Comparison of ENCODE assay signal across 11 mouse cellular contexts in the genomic region with DNA sequence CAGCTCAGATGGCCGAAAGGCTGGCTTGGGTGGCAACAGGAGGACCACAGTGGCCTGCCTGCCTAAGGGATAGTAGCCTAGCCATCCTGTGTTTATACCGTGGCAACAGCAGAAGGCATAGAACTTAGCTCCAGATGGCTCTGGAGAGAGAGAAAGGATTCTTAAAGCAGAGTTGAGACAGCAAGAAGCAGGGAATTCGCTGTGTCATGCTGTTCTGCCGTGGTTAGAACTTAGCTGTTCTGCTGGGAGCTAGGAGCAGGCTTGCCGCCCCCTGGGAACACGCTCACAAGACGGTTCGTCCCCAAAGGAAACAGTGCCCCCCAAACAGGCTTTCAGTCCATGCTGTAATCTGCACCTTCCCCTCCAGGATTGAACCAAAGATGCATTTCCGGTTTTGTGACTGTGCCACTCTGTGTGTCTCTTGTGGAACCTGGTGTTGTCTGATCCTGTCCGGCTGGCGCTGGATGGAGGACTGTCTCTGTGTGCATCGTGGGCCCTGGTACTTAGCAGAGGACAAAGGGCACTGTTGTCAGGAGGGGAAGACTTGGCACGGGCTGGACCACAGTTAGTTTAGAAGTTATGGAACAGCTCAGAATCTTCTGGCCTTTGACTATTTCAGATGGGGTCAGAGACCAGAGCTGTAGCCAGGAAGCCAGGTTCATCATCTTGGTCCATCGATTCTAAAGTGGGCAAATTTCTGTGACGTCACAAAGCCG.
DNase-seq lines count a peak whose midpoint lies in the region; ATAC-seq and TF ChIP-seq lines count a peak whose summit lies in the region.
"Had no signal": no experiment of that assay in that cellular context is flagged by ENCODE, and none has a peak within 500 bp of the region (broad histone marks: within the 10 kb centered on the region; RNA-seq: fewer than 3 reads in every experiment).

No protein-coding gene starts in this region.

- H3K27ac ChIP-seq in kidney, adult 2 months (ENCODE audit: insufficient read depth, low read depth, low read length): no peak overlapping the region
- no peak overlapping the region for H3K27ac ChIP-seq in kidney, embryonic 14.5 days (ENCODE audit: low read depth, low read length)
- H3K27ac ChIP-seq in midbrain, embryonic 12.5 days (replicated peaks): 0 out of 2 replicates have a peak overlapping the region, but pooled peaks have one; percentile 1
- no peak overlapping the region for H3K27ac ChIP-seq in midbrain, embryonic 10.5 days (replicated peaks)
- H3K27ac ChIP-seq: hindbrain, embryonic 12.5 days had no signal

- peak; percentile 4 to 6 for DNase-seq in cerebellum, adult 18-20 months
- no peak for DNase-seq in cerebellum, adult 8-10 months
- peak; percentile 55 for DNase-seq in kidney, adult 2 months
- DNase-seq in midbrain, embryonic 10.5 days (ENCODE audit: low spot score): no peak
- DNase-seq in right cerebral cortex, postnatal 14 days: peak; percentile 28
- no peak for DNase-seq in spleen, postnatal 4 days (ENCODE audit: low spot score in 2 of 2)
- DNase-seq: cerebellum, postnatal 36 days had no signal

- WGBS in kidney, adult 2 months: 66% methylated on average over 16 of the region's 16 CpGs
- 84% methylated on average over 16 of the region's 16 CpGs for WGBS in kidney, embryonic 14.5 days
- 87% methylated on average over 16 of the region's 16 CpGs for WGBS in midbrain, embryonic 12.5 days
- WGBS in midbrain, embryonic 10.5 days: 88% methylated on average over 16 of the region's 16 CpGs

- no peak overlapping the region for H3K4me2 ChIP-seq in kidney, embryonic 14.5 days (replicated peaks; ENCODE audit: low read depth, low read length)
- H3K4me2 ChIP-seq in midbrain, embryonic 12.5 days (replicated peaks): no peak overlapping the region
- H3K4me2 ChIP-seq: hindbrain, embryonic 12.5 days had no signal

- H3K27me3 ChIP-seq in kidney, adult 2 months (replicated peaks; ENCODE audit: control insufficient read depth, insufficient read depth, low read length): no peaks in the 10 kb centered on the region
- no peaks in the 10 kb centered on the region for H3K27me3 ChIP-seq in kidney, embryonic 14.5 days (ENCODE audit: control insufficient read depth, insufficient read depth, low read length)
- no peaks in the 10 kb centered on the region for H3K27me3 ChIP-seq in midbrain, embryonic 12.5 days
- H3K27me3 ChIP-seq in midbrain, embryonic 10.5 days (ENCODE audit: low read depth, poor library complexity, severe bottlenecking): no peaks in the 10 kb centered on the region
- H3K27me3 ChIP-seq: hindbrain, embryonic 12.5 days had no signal

- no peak for ATAC-seq in kidney, embryonic 14.5 days (ENCODE audit: low FRiP score, low TSS enrichment)
- no peak for ATAC-seq in midbrain, embryonic 12.5 days (ENCODE audit: low FRiP score, low read depth)

- TF ChIP-seq POLR2A in kidney, adult 2 months (IDR thresholded peaks at IDR 0.05; ENCODE audit: low read depth, low read length): no peak

- no peaks in the 10 kb centered on the region for H3K4me1 ChIP-seq in kidney, adult 2 months (ENCODE audit: control insufficient read depth, insufficient read depth, low read length)
- no peaks in the 10 kb centered on the region for H3K4me1 ChIP-seq in kidney, embryonic 14.5 days (ENCODE audit: control insufficient read depth, insufficient read depth, low read length)
- peaks cover 8% of the 10 kb centered on the region for H3K4me1 ChIP-seq in midbrain, embryonic 12.5 days
- H3K4me1 ChIP-seq in midbrain, embryonic 10.5 days: peaks cover 15% of the 10 kb centered on the region; the same call in 1 of the 2 replicates

- no peak overlapping the region for H3K4me3 ChIP-seq in kidney, adult 2 months (ENCODE audit: insufficient read depth, low read depth, low read length)
- no peak overlapping the region for H3K4me3 ChIP-seq in kidney, embryonic 14.5 days (ENCODE audit: low read length)
- no peak overlapping the region for H3K4me3 ChIP-seq in midbrain, embryonic 12.5 days
- H3K4me3 ChIP-seq in midbrain, embryonic 10.5 days: no peak overlapping the region
- H3K4me3 ChIP-seq: erythroblast, embryonic 14.5 days; hindbrain, embryonic 12.5 days had no signal

- no peaks in the 10 kb centered on the region for H3K36me3 ChIP-seq in kidney, adult 2 months (ENCODE audit: control insufficient read depth, insufficient read depth, low read length)
- peaks cover 31% of the 10 kb centered on the region for H3K36me3 ChIP-seq in kidney, embryonic 14.5 days (ENCODE audit: control insufficient read depth, insufficient read depth, low read length)
- H3K36me3 ChIP-seq in midbrain, embryonic 12.5 days: peaks cover 61% of the 10 kb centered on the region
- H3K36me3 ChIP-seq in midbrain, embryonic 10.5 days: peaks cover 82% of the 10 kb centered on the region

- no peak overlapping the region for H3K9ac ChIP-seq in kidney, embryonic 14.5 days (ENCODE audit: low read depth, low read length)
- no peak overlapping the region for H3K9ac ChIP-seq in midbrain, embryonic 12.5 days (replicated peaks)
- H3K9ac ChIP-seq: hindbrain, embryonic 12.5 days had no signal

- TF ChIP-seq CTCF in kidney, adult 2 months (conservative IDR thresholded peaks at IDR 0.05; ENCODE audit: insufficient read depth, insufficient read length, low read depth, low read length): no peak

- no peaks in the 10 kb centered on the region for H3K9me3 ChIP-seq in kidney, embryonic 14.5 days (ENCODE audit: control insufficient read depth, low read length)
- H3K9me3 ChIP-seq in midbrain, embryonic 12.5 days: no peaks in the 10 kb centered on the region
- no peaks in the 10 kb centered on the region for H3K9me3 ChIP-seq in midbrain, embryonic 10.5 days (replicated peaks)
- H3K9me3 ChIP-seq: hindbrain, embryonic 12.5 days had no signal

Comparison
In these comparisons a context has a peak if more than half of its experiments do, and no peak if none do; other contexts are left out.
1. DNase-seq: peak in cerebellum, adult 18-20 months (2 of 2), kidney, adult 2 months (single experiment) and right cerebral cortex, postnatal 14 days (single experiment); none in cerebellum, adult 8-10 months (single experiment), midbrain, embryonic 10.5 days (single experiment) and spleen, postnatal 4 days (0 of 2).